Mouse (Mus musculus) lung, embryonic 16.5 days (tissue): ENCODE measurements around the gene Tmem50b. TPM values are rescaled to one million over a fixed set of nuclear protein-coding genes. Genes with fewer than 3 reads are reported as not detected.

ENCODE experiments used
- ATAC-seq: fragments of 200-750 bp; cut with Nextera tagmentation; 2 replicates; pipeline ENCODE4 v1.8.0; 2017; ENCODE audit warnings: low read depth, mild to moderate bottlenecking, moderate library complexity
- H3K27ac ChIP-seq: fragments of 300-500 bp; sonication (generic); 2 replicates; pipeline ENCODE4 v1.5.1; 2014; ENCODE audit warnings: mild to moderate bottlenecking, control low read depth, low read length
- H3K27me3 ChIP-seq: fragments of 300-500 bp; sonication (generic); 2 replicates; pipeline ENCODE4 v1.6.1; 2014; ENCODE audit warnings: low read depth, low read length, mixed read lengths; ENCODE audit not compliant: control insufficient read depth, insufficient read depth
- H3K36me3 ChIP-seq: fragments of 300-500 bp; sonication (generic); 2 replicates; pipeline ENCODE4 v1.6.1; 2014; ENCODE audit warnings: low read length; ENCODE audit not compliant: control insufficient read depth, insufficient read depth
- H3K4me1 ChIP-seq: fragments of 300-500 bp; sonication (generic); replicated peaks from 2 replicates; pipeline ENCODE4 v1.6.1; 2014; ENCODE audit warnings: low read length, mixed read lengths; ENCODE audit not compliant: control insufficient read depth, insufficient read depth
- H3K4me2 ChIP-seq: fragments of 300-500 bp; sonication (generic); 2 replicates; pipeline ENCODE4 v1.6.1; 2014; ENCODE audit warnings: low read depth, low read length, control low read depth
- H3K4me3 ChIP-seq: fragments of 300-500 bp; sonication (generic); 2 replicates; pipeline ENCODE4 v1.5.1; 2014; ENCODE audit warnings: mild to moderate bottlenecking, low read length, control low read depth
- H3K9ac ChIP-seq: fragments of 300-500 bp; sonication (generic); 2 replicates; pipeline ENCODE4 v1.6.1; 2014; ENCODE audit warnings: low read length, control low read depth
- H3K9me3 ChIP-seq: fragments of 300-500 bp; sonication (generic); 2 replicates; pipeline ENCODE4 v1.6.1; 2016; ENCODE audit warnings: low read length; ENCODE audit not compliant: control insufficient read depth
- WGBS: fragments of 180-500 bp; shearing (Covaris S2); extraction: QIAGEN DNeasy Blood & Tissue Kit; methylation state at CpG from one replicate; pipeline ENCODE4 v1.1.7; 2014; 5-methylcytosine and 5-hydroxymethylcytosine counted together
- polyA plus RNA-seq: library from polyadenylated mRNA; unstranded; fragments of >200 nt; fragmentation: Nextera tagmentation; extraction: Ambion mirVana; gene quantifications from 2 replicates; pipeline ENCODE4 v1.2.1, GENCODE M21; 2015

The Tmem50b gene
- polyA plus RNA-seq, 1 experiment from 2014 or later = 55.4 TPM

- Histone ChIP-seq H3K4me1 (no peaks in the 10 kb centered on the region), H3K27me3 (no peaks in the 10 kb centered on the region), H3K4me2 (no peak overlapping the region), H3K36me3 (peaks cover 34% of the 10 kb centered on the region), H3K4me3 (no peak overlapping the region), H3K9me3 (no peaks in the 10 kb centered on the region), H3K9ac (no peak overlapping the region), H3K27ac (no peak overlapping the region)
- no peak for ATAC-seq
- 71% methylated on average over 38 of the region's 38 CpGs for WGBS
Measured at GRCm38 (mm10) chr16:91561541-91562457, 35.8 kb downstream of the Tmem50b start.

DNA sequence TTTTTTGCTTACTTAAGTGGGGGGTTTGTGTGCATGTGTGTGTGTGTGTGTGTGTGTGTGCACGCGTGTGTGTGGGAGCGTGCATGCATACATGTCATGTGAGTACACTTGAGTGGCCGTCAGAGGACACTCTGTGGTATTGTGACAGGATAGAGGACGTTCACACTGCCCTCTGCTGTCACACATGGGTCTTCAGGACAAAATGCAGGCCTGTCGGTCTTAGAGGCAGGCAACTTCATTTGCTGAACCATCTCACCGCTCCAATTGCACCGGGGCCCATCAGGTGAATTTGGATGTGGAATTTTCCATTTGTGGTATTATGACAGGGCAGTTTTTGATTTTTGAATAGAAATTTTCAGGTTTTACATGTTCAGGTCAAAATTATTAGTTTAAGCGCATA, 36.5 kb downstream of the Tmem50b start:
- peaks cover 34% of the 10 kb centered on the region for H3K36me3 ChIP-seq
- peaks cover 4% of the 10 kb centered on the region; the same call in 1 of the 2 replicates for H3K4me1 ChIP-seq
- 51% methylated on average over 9 of the region's 9 CpGs for WGBS

GRCm38 (mm10) chr16:91557693-91558092, 39.9 kb downstream of the Tmem50b start:
- peaks cover 18% of the 10 kb centered on the region for H3K4me1 ChIP-seq

More for the DNA sequence above, 36.5 kb downstream of the Tmem50b start:
- H3K27me3 ChIP-seq = no peaks in the 10 kb centered on the region
- H3K9me3 ChIP-seq = no peaks in the 10 kb centered on the region
- no peak for ATAC-seq
- H3K27ac ChIP-seq = no peak overlapping the region
- no peak overlapping the region for H3K4me3 ChIP-seq
- H3K4me2 ChIP-seq = no peak overlapping the region
- no peak overlapping the region for H3K9ac ChIP-seq

GRCm38 (mm10) chr16:91557214-91557613, 40.4 kb downstream of the Tmem50b start:
- no peaks in the 10 kb centered on the region for H3K27me3 ChIP-seq
- peaks cover 35% of the 10 kb centered on the region for H3K36me3 ChIP-seq
- 81% methylated on average over 7 of the region's 7 CpGs for WGBS
- H3K9me3 ChIP-seq = no peaks in the 10 kb centered on the region
- no peak overlapping the region for H3K4me2 ChIP-seq
- no peak overlapping the region for H3K27ac ChIP-seq
- H3K4me1 ChIP-seq = peaks cover 18% of the 10 kb centered on the region
- H3K4me3 ChIP-seq = no peak overlapping the region
- ATAC-seq = no peak
- no peak overlapping the region for H3K9ac ChIP-seq

More at GRCm38 (mm10) chr16:91557693-91558092, 39.9 kb downstream of the Tmem50b start:
- ATAC-seq = peak; percentile 60
- H3K4me3 ChIP-seq = no peak overlapping the region
- H3K27ac ChIP-seq = no peak overlapping the region
- no peaks in the 10 kb centered on the region for H3K9me3 ChIP-seq
- no peak overlapping the region for H3K4me2 ChIP-seq
- WGBS = 69% methylated on average over 15 of the region's 15 CpGs
- H3K9ac ChIP-seq = no peak overlapping the region
- no peaks in the 10 kb centered on the region for H3K27me3 ChIP-seq
- peaks cover 35% of the 10 kb centered on the region for H3K36me3 ChIP-seq

DNA sequence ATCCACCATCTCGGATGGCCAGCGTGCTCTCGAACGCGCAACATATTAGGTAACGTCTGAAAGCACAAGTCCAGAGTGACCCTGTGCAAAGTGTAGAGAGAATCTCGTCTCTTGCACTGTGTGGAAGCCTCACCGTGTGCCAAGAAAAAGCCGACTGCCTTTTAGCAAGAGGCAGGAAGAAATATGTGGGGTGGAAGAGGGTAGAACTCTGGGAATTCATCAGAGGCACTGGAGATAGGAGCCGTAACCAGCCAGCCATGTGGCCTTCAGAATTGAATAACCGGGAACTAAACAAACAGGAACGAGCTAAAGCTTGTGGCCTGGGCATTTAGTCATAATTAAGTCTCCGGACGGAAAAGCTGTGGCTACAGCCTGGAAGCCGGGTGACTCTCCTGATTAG, 40.9 kb downstream of the Tmem50b start:
- no peak overlapping the region for H3K9ac ChIP-seq
- H3K27ac ChIP-seq = no peak overlapping the region
- no peaks in the 10 kb centered on the region for H3K9me3 ChIP-seq
- H3K4me3 ChIP-seq = no peak overlapping the region
- no peak overlapping the region for H3K4me2 ChIP-seq
- ATAC-seq = no peak
- 74% methylated on average over 15 of the region's 15 CpGs for WGBS
- no peaks in the 10 kb centered on the region for H3K27me3 ChIP-seq
- peaks cover 18% of the 10 kb centered on the region for H3K4me1 ChIP-seq
- H3K36me3 ChIP-seq = peaks cover 29% of the 10 kb centered on the region

- no peak overlapping the region for H3K4me2 ChIP-seq
- no peaks in the 10 kb centered on the region for H3K27me3 ChIP-seq
- H3K4me1 ChIP-seq = peaks cover 21% of the 10 kb centered on the region
- no peaks in the 10 kb centered on the region for H3K9me3 ChIP-seq
- ATAC-seq = no peak
- H3K36me3 ChIP-seq = peaks cover 24% of the 10 kb centered on the region
- no peak overlapping the region for H3K9ac ChIP-seq
- no peak overlapping the region for H3K27ac ChIP-seq
- H3K4me3 ChIP-seq = no peak overlapping the region
- 84% methylated on average over 8 of the region's 8 CpGs for WGBS
Measured at GRCm38 (mm10) chr16:91555017-91555605, 42.5 kb downstream of the Tmem50b start.

- no peak overlapping the region for H3K9ac ChIP-seq
- peaks cover 27% of the 10 kb centered on the region for H3K4me1 ChIP-seq
- ATAC-seq = peak; percentile 62; the same call in 1 of the 2 replicates
Measured at GRCm38 (mm10) chr16:91553625-91554024, 44.0 kb downstream of the Tmem50b start.

DNA sequence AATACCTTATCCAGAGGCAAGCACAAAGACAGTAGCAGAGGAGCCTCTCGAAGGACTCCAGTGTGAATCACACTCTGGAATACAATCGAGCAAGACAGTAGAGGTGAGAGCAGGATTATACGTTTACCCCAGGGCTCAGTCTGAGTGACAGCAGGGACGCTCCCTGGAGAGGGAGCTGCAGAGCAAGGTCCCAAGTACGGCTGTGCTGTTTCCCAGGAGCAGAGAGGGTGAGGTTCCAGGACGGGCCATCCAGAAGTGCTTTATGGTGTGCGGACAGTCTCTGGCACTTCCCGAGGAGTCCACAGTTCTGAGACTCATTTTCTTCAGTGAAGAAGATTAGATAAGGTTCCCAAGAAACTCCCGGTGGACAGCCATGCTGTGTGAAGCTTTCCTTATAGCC, 45.5 kb downstream of the Tmem50b start:
- Histone ChIP-seq H3K36me3 (peaks cover 9% of the 10 kb centered on the region; the same call in 1 of the 2 replicates), H3K4me1 (peaks cover 36% of the 10 kb centered on the region)

More at GRCm38 (mm10) chr16:91553625-91554024, 44.0 kb downstream of the Tmem50b start:
- H3K9me3 ChIP-seq = no peaks in the 10 kb centered on the region
- H3K27ac ChIP-seq = no peak overlapping the region; the same call in 1 of the 2 replicates
- WGBS = 27% methylated on average over 12 of the region's 12 CpGs
- no peaks in the 10 kb centered on the region for H3K27me3 ChIP-seq
- H3K36me3 ChIP-seq = peaks cover 16% of the 10 kb centered on the region
- H3K4me3 ChIP-seq = no peak overlapping the region
- H3K4me2 ChIP-seq = peak overlapping the region; percentile 38

GRCm38 (mm10) chr16:91551081-91551524, 46.5 kb downstream of the Tmem50b start:
- Histone ChIP-seq H3K36me3 (peaks cover 9% of the 10 kb centered on the region; the same call in 1 of the 2 replicates), H3K27ac (no peak overlapping the region), H3K9me3 (no peaks in the 10 kb centered on the region), H3K27me3 (no peaks in the 10 kb centered on the region), H3K4me3 (no peak overlapping the region), H3K9ac (no peak overlapping the region), H3K4me1 (peaks cover 38% of the 10 kb centered on the region), H3K4me2 (no peak overlapping the region)
- peak; percentile 15; the same call in 1 of the 2 replicates for ATAC-seq
- WGBS = 60% methylated on average over 10 of the region's 10 CpGs

More for the DNA sequence above, 45.5 kb downstream of the Tmem50b start:
- no peak overlapping the region for H3K27ac ChIP-seq
- no peaks in the 10 kb centered on the region for H3K9me3 ChIP-seq
- H3K9ac ChIP-seq = no peak overlapping the region
- no peak overlapping the region for H3K4me2 ChIP-seq
- no peak overlapping the region for H3K4me3 ChIP-seq
- ATAC-seq = no peak
- WGBS = 55% methylated on average over 9 of the region's 9 CpGs
- no peaks in the 10 kb centered on the region for H3K27me3 ChIP-seq
